Mouse (Mus musculus): ENCODE measurements around the gene Pitpnc1. TPM values are rescaled to one million over a fixed set of nuclear protein-coding genes. Genes with fewer than 3 reads are reported as not detected.
A peak's percentile ranks its signal among the peaks of the same experiment; 100 is the strongest.

The Pitpnc1 gene
- total RNA-seq, 2 experiments from 2014 or later: 61.1 to 64.3 TPM

GRCm38 (mm10) chr11:107469523-107470371 is 752 bp downstream of the Pitpnc1 start:
- intact Hi-C loops (cut with DNase I): loop anchor here (2.0 to 5.0 kb wide), 6 partner anchors 47 to 282 kb away; partner anchors contain the start of gene Nol11

GRCm38 (mm10) chr11:107469031-107469522 is 1.4 kb downstream of the Pitpnc1 start:
- intact Hi-C loops (cut with DNase I): loop anchor here (2.0 to 5.0 kb wide), 5 partner anchors 47 to 256 kb away; no protein-coding TSS in a partner anchor
- peak; percentile 74 to 80 for DNase-seq (ENCODE audit: low spot score in 2 of 2)

More at GRCm38 (mm10) chr11:107469523-107470371, 752 bp downstream of the Pitpnc1 start:
- peak; percentile 40 to 61 for DNase-seq (ENCODE audit: low spot score in 2 of 2)

GRCm38 (mm10) chr11:107468252-107469030 is 2.1 kb downstream of the Pitpnc1 start:
- intact Hi-C loops (cut with DNase I): loop anchor here (2.0 to 5.0 kb wide), 5 partner anchors 46 to 256 kb away; no protein-coding TSS in a partner anchor
- DNase-seq (ENCODE audit: low spot score in 2 of 2): peak in 1 of 2 experiments; percentile 7

- DNase-seq (ENCODE audit: low spot score in 2 of 2): no peak
- intact Hi-C loops (cut with DNase I): loop anchor here (5.0 kb wide), 3 partner anchors 44 to 140 kb away; no protein-coding TSS in a partner anchor
Observed at GRCm38 (mm10) chr11:107466611-107467391, 3.7 kb downstream of the Pitpnc1 start.

- intact Hi-C loops (cut with DNase I): loop anchor here (5.0 kb wide), 3 partner anchors 44 to 139 kb away; no protein-coding TSS in a partner anchor
- DNase-seq (ENCODE audit: low spot score in 2 of 2): no peak
Observed at GRCm38 (mm10) chr11:107465969-107466368, 4.5 kb downstream of the Pitpnc1 start.

- intact Hi-C loops (cut with DNase I): loop anchor here (5.0 kb wide), 3 partner anchors 43 to 138 kb away; no protein-coding TSS in a partner anchor
- no peak for DNase-seq (ENCODE audit: low spot score in 2 of 2)
Observed at GRCm38 (mm10) chr11:107465041-107465440, 5.5 kb downstream of the Pitpnc1 start.

- DNase-seq (ENCODE audit: low spot score in 2 of 2): no peak
Observed at GRCm38 (mm10) chr11:107464141-107464540, 6.4 kb downstream of the Pitpnc1 start.

GRCm38 (mm10) chr11:107463251-107463681 is 7.2 kb downstream of the Pitpnc1 start:
- no peak for DNase-seq (ENCODE audit: low spot score in 2 of 2)
- intact Hi-C loops (cut with DNase I): no loop called here

More at GRCm38 (mm10) chr11:107464141-107464540, 6.4 kb downstream of the Pitpnc1 start:
- intact Hi-C loops (cut with DNase I): no loop called here

- no peak for DNase-seq (ENCODE audit: low spot score in 2 of 2)
- intact Hi-C loops (cut with DNase I): no loop called here
Observed at GRCm38 (mm10) chr11:107462478-107462877, 8.0 kb downstream of the Pitpnc1 start.

- intact Hi-C loops (cut with DNase I): no loop called here
- DNase-seq (ENCODE audit: low spot score in 2 of 2): no peak
Observed at GRCm38 (mm10) chr11:107459828-107460227, 10.7 kb downstream of the Pitpnc1 start.

- intact Hi-C loops (cut with DNase I): no loop called here
- no peak for DNase-seq (ENCODE audit: low spot score in 2 of 2)
Observed at GRCm38 (mm10) chr11:107458986-107459385, 11.5 kb downstream of the Pitpnc1 start.

GRCm38 (mm10) chr11:107458286-107458685 is 12.2 kb downstream of the Pitpnc1 start:
- no peak for DNase-seq (ENCODE audit: low spot score in 2 of 2)
- intact Hi-C loops (cut with DNase I): no loop called here

GRCm38 (mm10) chr11:107457282-107457681 is 13.2 kb downstream of the Pitpnc1 start:
- intact Hi-C loops (cut with DNase I): no loop called here
- DNase-seq (ENCODE audit: low spot score in 2 of 2): no peak

- DNase-seq (ENCODE audit: low spot score in 2 of 2): no peak
- intact Hi-C loops (cut with DNase I): no loop called here
Observed at GRCm38 (mm10) chr11:107454546-107455462, 15.7 kb downstream of the Pitpnc1 start.

- intact Hi-C loops (cut with DNase I): no loop called here
- DNase-seq (ENCODE audit: low spot score in 2 of 2): no peak
Observed at GRCm38 (mm10) chr11:107452053-107452452, 18.4 kb downstream of the Pitpnc1 start.

- intact Hi-C loops (cut with DNase I): no loop called here
- peak in 1 of 2 experiments; percentile 9 for DNase-seq (ENCODE audit: low spot score in 2 of 2)
Observed at GRCm38 (mm10) chr11:107451106-107451505, 19.4 kb downstream of the Pitpnc1 start.

GRCm38 (mm10) chr11:107450097-107450496 is 20.4 kb downstream of the Pitpnc1 start:
- DNase-seq (ENCODE audit: low spot score in 2 of 2): no peak
- intact Hi-C loops (cut with DNase I): no loop called here

All from left cerebral cortex, postnatal 14 days (tissue).